Mouse (Mus musculus) myocyte (in vitro differentiated cells): ENCODE results near the gene Prr15.

Source experiments
- CEBPB ChIP-seq: IDR thresholded peaks from 2 replicates; pipeline ENCODE4 v1.6.1; 2011; ENCODE audit warnings: mild to moderate bottlenecking, moderate library complexity; ENCODE audit not compliant: poor library complexity, insufficient read depth, severe bottlenecking
- E2F4 ChIP-seq: IDR thresholded peaks from one replicate; pipeline ENCODE4 v1.6.1; 2011; ENCODE audit warnings: mild to moderate bottlenecking, control low read depth, moderate library complexity; ENCODE audit not compliant: insufficient read depth
- MAX ChIP-seq: IDR thresholded peaks from one replicate; pipeline ENCODE4 v1.6.1; 2011; ENCODE audit warnings: low read depth, mild to moderate bottlenecking, control low read depth
- MYOG ChIP-seq, 3 experiments: IDR thresholded peaks; one replicate each; pipeline ENCODE4 v1.6.1; 2011; ENCODE audit warnings: control low read depth in 2 of 3, low read depth in 2 of 3, mild to moderate bottlenecking in 2 of 3; ENCODE audit not compliant: insufficient read length in 2 of 3, control insufficient read depth in 1 of 3, insufficient read depth in 1 of 3
- POLR2A ChIP-seq: IDR thresholded peaks from one replicate; pipeline ENCODE4 v1.6.1; 2011; ENCODE audit warnings: low read depth, mild to moderate bottlenecking, control low read depth, moderate library complexity; ENCODE audit not compliant: insufficient read length
- POLR2AphosphoS2 ChIP-seq: IDR thresholded peaks from one replicate; pipeline ENCODE4 v1.6.1; 2011; ENCODE audit warnings: low read depth, control low read depth; ENCODE audit not compliant: insufficient read length
- REST ChIP-seq: IDR thresholded peaks from one replicate; pipeline ENCODE4 v1.6.1; 2011; ENCODE audit warnings: mild to moderate bottlenecking, control low read depth, moderate library complexity; ENCODE audit not compliant: insufficient read depth, insufficient read length
- TCF3 ChIP-seq: IDR thresholded peaks from one replicate; pipeline ENCODE4 v1.6.1; 2011; ENCODE audit warnings: low read depth, control low read depth; ENCODE audit not compliant: insufficient read length
- USF1 ChIP-seq: IDR thresholded peaks from one replicate; pipeline ENCODE4 v1.6.1; 2011; ENCODE audit warnings: low read depth, mild to moderate bottlenecking, control low read depth, moderate library complexity

DNA sequence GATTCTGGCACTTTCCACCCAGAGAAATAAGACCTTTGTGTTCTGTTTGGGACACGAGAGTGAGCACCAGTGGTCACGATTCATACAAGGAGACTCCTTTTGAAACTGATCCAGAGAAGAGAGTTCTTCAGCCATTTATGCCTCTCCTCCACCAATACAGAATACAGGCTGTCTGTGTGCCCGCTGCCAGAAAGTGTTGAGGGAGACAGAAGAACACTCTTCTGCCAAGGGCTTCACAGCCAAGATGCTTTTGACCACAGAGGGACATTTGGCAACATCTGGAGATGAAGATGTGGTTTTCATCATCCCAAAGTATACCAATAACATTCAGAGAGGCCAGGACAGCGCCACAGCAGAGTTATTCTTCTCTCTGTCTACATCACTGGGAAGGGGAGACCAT lies 48.4 kb upstream of the Prr15 start:
- TF ChIP-seq POLR2AphosphoS2 (no peak), MYOG (IDR thresholded peaks at IDR 0.05; ENCODE audit: control insufficient read depth in 1 of 3, insufficient read depth in 1 of 3, insufficient read length in 2 of 3, low read depth in 2 of 3) (no peak), POLR2A (no peak), REST (no peak), CEBPB (no peak), USF1 (no peak), TCF3 (no peak), E2F4 (no peak), MAX (no peak)
